Mouse (Mus musculus): ENCODE results near the gene Twist1. TPM values are rescaled to one million over a fixed set of nuclear protein-coding genes. Genes with fewer than 3 reads are reported as not detected.

Gene Twist1
- polyA plus RNA-seq (2015; fragmentation: Nextera tagmentation; extraction: Ambion mirVana): 2.4 and 4.0 TPM in 2 replicates

DNA sequence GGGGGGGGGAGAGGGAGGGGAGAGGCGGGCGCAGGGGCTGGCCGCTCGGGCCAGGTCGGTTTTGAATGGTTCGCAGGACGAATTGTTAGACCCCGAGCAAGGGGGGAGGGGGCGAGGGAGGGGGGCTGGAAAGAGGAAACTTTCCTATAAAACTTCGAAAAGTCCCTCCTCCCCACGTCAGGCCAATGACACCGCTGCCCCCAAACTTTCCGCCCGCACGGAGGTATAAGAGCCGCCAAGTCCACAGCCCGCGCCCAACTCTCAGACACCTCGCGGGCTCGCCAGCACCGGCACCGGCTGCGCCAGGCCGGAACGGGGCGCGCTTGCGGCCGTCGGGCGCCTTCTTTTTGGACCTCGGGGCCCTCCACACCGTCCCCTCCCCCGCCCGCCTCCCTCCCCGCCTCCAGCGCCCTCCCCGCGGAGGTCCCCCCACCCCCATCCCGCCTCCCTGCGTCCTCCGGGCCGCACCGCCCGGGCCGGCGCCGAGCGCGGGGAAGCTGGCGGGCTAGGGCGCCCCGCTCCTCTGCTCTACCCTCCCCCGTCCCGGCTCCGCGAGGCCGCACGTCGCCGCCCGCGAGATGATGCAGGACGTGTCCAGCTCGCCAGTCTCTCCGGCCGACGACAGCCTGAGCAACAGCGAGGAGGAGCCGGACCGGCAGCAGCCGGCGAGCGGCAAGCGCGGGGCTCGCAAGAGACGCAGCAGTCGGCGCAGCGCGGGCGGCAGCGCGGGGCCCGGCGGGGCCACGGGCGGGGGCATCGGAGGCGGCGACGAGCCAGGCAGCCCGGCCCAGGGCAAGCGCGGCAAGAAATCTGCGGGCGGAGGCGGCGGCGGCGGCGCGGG is at the start of gene Twist1:
Gene Twist1 (plus strand): TSS at position 272 of the 841 bp plus-strand sequence.

DNA sequence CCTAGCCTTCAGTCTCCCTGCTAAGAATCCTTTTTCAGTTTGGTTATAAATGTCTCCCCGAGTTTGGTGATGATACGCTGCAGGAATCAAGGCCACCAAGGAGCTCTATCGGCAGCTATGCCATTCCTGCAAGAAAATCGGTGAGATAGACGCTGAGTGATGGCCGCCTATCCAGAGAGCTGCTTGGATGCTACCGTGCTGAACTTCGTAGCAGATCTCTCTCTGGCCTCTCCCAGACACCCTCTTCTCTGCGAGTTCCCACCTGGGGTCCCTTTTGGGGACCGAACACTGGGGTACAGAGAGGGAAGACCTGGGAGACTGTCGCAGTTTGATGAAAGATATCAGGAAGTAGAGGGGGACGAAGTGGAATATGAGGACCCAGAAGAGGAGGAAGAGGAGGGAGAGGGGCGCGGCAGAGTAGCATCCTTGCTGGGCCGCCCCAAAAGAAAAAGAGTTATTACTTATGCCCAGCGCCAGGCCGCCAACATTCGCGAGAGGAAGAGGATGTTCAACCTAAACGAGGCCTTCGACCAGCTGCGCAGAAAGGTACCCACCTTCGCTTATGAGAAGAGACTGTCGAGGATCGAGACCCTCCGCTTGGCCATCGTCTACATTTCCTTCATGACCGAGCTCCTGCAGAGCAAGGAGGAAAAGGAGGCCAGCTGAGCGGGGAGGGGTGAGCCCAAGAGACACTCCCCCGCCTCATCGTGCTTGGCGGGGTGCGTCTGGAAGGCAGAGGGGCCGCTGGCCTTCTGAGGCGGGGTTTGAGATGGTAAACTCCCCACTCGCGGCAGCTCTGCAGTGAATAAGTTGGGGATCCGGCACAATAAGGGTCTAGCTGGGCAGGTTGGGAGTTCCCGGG is 28.9 kb upstream of the Twist1 start, which contains the start of gene Ferd3l:
Gene Ferd3l (plus strand): TSS at position 95 of the 862 bp plus-strand sequence.

Other genes starting within 250 kb of the Twist1 start
- gene Ferd3l, start 29.2 kb upstream of the Twist1 start, polyA plus RNA-seq (2015; fragmentation: Nextera tagmentation; extraction: Ambion mirVana): not detected in 2 replicates